Mouse (Mus musculus) left cerebral cortex, postnatal 4 days (tissue): ENCODE results near the gene Sh3glb1. TPM values are rescaled to one million over a fixed set of nuclear protein-coding genes. Genes with fewer than 3 reads are reported as not detected.

Source experiments
- total RNA-seq, 2 experiments: library from RNA; stranded (reverse); gene quantifications; 2 replicates each; pipeline ENCODE4 v1.2.3; 2021

Gene Sh3glb1
- total RNA-seq, 2 experiments from 2014 or later = 179 to 208 TPM

Other genes starting within 250 kb of the Sh3glb1 start
- gene Hs2st1, start 150.2 kb downstream of the Sh3glb1 start, total RNA-seq = 10 to 100 TPM; 56.3 to 60.1 TPM
- 100 to 1,000 TPM; 248 to 253 TPM for gene Selenof, start 150.0 kb downstream of the Sh3glb1 start, total RNA-seq
- 1 to 10 TPM in 1 of 2 experiments, under 1 TPM in 1; 0.62 to 1.0 TPM for gene Clca3a1, start 40.6 kb upstream of the Sh3glb1 start, total RNA-seq
- under 1 TPM; 0.50 to 0.95 TPM for gene Clca3a2, start 99.2 kb upstream of the Sh3glb1 start, total RNA-seq
- not detected for gene Clca3b, start 129.0 kb upstream of the Sh3glb1 start, total RNA-seq
- gene Clca4b, start 212.2 kb upstream of the Sh3glb1 start, total RNA-seq = not detected